Mouse (Mus musculus): ENCODE results near the gene Ifitm1.
A peak's percentile ranks its signal among the peaks of the same experiment; 100 is the strongest.
"Not testable (repeated sequence)": the region's sequence is repeated elsewhere in the genome, so short reads cannot be mapped to it uniquely, and the experiment has no call there.

Ifitm1 gene

DNA sequence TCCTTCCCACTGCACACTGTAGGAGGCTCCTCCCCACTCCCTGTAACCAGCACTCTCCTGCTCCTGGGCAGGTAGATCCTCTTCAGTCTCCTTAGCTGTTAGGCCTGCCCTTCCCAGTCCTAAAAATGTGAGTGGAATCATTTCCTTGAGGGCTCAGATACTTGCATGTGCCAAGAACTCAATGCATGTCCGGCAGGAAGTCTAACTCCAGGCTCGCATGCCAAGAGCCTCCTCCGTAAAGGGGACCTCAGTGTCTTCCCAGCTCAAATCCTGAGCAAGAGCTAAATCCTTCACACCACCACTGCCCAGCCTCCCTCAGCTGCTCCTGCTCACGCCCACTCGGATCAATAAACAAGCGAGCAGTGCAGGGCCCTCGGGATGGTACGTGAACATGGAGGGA lies 16.0 kb upstream of the Ifitm1 start:
- DNase-seq: peak; percentile 72

DNA sequence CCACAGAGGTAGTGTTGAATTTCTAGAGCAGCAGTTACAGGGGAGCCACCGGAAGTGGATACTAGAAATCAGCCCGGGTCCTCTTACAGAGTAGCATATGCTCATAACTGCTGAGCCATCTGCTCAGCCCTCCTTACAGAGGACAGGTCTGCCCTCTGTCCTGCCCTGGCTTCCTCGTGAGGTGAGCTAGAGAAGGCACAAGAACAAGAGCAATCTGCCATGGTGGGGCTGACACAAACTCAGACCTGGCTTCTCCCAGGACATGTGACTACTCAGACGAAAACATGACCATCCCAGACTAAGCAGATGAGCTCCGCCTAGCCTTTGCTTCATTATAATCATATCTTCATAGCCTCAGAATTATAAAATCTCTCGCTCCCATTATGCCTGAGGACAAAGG lies 15.3 kb upstream of the Ifitm1 start:
- DNase-seq: no peak

DNA sequence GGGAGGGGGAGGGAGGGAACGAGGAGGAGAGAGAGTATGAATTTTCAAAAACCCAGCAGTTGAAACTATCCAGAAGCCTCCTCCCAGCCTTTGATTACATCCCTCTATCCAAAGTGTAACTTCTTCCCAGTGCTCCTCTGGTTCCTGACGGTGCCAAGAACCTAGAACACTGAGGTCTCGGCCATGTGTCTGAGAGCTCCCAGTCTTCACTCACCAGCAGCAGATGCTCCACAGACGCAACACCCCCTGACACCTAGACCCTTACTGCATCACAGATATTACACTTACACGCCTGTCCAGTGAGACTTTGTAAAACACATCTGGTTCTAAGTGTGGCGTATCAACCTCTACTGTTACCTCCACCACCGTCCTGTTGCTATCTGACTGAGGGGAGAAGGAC lies 14.6 kb upstream of the Ifitm1 start:
- no peak for DNase-seq

DNA sequence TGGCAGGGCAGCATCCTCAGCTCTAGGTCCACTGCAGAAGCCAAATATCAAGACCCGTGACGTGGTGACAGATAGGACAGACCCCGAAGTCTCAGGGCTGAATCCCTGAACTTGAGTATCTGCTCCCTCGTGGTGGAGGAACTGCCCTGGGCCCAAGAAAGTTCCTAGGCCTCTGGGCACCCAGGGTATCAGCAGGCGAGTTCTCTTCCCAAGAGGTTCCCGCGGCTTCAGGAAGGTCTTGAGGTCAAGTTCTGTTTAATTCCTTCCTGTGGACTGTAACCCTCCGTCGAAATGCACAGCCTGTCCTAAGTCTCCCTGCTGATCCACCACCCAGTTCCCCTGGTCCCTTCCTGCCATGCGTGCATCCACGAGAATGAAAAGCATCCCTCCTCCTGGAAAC lies 13.9 kb upstream of the Ifitm1 start:
- no peak for DNase-seq

DNA sequence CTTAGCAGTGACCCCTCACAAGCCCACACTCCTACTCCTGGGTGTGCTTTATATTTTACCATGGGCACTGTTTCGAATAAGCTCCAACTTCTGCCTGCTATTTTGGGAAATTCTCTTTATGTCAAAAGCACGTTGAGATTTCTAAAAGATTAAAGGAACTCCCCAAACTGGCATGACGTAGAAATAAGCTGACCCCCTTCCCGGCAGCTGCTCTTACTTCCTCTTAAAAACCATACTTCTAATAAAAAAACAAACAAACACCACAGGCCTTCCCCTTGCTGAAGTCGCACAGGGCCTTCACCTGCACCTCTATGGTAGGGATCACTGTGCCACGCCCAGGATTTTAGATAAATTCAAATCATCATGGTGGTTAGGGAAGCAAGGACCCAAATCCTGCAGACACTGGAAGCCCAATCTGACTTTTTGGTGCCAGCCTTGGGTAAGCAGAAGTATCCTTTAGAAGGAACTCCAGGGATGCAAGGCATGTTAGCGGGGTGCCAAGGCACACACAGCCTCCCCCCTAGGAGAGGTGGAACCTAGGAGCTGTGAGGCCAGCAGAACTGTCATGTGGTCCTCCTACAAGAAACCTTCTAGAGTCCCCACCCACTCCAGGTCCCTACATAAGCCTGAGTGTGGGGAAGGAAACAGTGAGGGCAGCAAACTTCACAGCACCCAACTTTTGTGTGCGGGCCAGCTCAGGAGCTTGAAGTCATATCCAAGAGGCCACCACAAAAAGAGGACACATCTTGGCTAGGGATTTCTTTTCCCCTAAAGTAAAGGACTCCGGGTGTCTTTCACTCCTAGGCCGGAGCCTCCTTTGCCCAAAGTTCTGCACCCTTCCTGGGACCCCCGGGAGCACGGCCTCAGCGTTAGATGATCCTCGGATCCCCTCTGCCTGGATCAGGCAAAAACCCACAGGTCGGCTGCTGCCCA lies 13.0 kb upstream of the Ifitm1 start:
- DNase-seq: no peak

DNA sequence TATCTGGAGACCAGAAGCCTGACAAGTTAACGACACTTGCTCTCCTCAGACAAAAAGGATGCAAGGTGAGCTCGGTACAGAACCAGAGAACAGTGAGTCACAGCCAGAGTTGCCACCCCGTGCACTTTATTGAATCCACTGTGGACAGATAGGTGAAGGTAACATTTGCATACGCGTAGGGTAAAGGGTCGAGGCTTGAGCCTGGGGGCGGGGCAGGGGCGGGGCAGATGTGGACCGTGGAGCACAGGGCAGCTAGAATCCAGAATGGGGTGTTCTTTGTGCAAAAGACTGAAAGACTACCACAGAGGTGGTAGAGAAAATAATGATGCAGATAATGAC lies 12.3 kb upstream of the Ifitm1 start:
- DNase-seq: no peak

DNA sequence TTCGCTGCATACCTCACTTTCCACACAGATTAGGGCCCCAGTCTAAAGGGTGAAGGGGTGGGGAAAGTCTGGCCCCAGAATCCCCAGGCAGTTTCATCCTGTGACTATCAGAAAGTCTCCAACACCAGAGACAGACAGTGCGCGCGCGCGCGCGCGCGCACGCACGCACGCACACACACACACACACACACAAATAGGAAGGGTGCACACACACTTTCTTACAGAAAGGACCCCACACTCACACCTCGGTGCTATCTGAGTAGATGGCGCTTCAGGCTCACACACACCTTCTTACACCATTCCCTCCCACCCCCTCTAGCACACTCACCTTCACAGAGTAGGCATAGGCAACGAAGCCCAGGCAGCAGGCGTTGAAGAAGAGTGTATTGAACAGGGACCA lies 11.7 kb upstream of the Ifitm1 start:
- DNase-seq: no peak

DNA sequence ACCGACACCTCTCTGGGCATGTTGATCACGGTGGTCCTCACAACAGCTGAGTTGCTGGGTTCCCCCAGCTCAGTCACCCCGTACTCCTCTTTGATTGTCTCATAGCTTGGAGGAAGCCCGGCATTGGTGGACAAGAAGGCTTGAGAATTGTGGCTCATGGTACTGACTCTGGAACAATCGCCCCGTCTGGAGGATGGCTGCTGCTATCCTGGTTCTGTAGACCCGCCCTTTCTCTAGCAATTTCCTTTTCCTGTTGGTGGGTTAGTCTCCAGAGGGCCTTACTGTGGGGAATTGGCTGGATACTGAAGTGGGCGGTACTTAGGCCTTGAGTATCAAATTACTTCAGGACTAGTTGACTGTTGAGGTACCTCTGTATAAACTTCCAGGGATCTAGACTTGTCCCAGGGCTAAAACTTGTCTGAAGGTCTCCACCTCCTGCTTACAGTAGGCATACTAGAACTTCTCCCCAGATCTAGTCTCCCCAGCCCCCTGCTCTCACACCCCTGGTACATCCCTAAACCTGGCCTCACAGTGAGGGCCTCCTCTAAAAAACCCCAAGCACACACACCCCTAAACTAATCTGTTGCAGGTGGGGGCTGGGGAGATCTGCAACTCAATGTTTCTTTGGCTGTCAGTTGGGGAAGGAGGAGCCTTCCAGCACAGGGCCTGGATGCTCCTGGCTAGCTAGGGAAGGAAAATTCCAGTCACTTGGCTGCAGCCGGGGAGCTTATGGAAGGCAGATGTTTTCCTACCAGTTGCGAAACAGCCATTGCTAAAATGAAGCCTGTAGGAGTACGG lies 11.1 kb upstream of the Ifitm1 start, which contains the start of the genes Gm45717 and Ifitm2:
TSS of gene Gm45717 (minus strand) at position 180 of the 798 bp plus-strand sequence.
TSS of gene Ifitm2 (minus strand) at position 230 of the 798 bp plus-strand sequence.
- peak; percentile 96 for DNase-seq

DNA sequence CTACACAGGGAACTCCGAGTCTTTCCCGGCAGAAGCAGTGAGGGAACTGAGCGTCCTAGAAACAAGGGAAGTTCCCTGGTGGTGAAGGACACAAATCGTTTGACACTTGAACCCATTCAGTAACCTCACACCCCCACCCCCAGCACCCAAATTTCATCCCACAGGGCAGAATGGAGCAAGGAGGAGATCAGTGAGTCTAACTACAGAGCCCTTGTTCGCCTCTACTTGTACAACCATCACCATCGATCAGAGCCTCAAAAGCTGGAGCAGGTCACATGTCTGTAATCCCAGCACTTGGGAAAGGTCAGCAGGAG lies 10.5 kb upstream of the Ifitm1 start:
- no peak for DNase-seq

DNA sequence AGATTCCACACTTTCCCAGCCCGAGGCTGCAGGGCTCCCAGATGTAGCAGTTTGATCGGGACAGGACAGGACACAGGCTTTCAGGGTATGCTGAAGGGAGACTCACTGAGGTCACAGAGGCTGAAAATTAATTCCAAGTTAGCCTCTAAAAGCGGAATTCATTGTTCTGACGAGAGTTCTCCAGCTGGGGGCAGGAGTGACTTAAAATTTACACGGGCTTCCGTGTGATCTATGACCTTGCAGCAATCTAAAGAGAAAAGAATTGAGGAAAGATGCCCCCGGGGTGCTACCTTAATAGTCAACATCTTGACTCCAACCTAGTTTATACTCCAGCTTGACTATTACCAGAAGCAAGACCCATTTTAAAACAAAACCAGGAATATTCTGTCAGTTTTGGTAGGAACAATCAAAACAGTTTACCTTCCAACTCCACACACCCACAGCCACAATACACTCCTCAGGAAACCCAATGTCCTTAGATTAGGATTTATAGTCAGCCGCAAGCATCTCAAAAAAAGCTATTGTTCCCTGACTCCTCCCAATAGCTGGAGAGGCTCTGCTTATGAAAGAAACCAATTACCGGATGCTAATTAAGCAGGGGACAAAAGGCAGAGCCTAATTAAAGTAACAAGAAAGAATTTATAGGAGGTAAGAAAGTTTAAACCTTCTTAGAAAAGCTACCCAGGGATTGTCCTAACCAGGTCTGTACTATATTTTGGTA lies 7.7 kb upstream of the Ifitm1 start:
- DNase-seq: peak; percentile 72

DNA sequence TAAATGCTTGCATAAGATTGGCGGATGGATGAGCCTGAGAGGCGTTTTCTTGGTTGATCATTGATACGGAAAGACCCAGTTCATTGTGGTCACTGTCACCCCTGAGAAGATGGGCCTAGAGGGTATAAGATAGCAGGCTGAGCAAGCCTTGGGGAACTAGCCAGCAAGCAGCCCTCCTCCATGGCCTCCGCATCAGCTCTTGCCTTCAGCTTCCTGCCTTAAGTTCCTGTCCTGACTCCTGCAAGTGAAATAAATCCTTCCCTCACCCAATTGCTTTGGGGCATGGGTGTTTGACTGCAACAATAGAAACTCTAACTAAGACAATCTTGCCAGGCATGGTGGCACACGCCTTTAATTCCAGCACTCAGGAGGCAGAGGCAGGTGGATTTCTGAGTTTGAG lies 7.0 kb upstream of the Ifitm1 start:
- DNase-seq: no peak

DNA sequence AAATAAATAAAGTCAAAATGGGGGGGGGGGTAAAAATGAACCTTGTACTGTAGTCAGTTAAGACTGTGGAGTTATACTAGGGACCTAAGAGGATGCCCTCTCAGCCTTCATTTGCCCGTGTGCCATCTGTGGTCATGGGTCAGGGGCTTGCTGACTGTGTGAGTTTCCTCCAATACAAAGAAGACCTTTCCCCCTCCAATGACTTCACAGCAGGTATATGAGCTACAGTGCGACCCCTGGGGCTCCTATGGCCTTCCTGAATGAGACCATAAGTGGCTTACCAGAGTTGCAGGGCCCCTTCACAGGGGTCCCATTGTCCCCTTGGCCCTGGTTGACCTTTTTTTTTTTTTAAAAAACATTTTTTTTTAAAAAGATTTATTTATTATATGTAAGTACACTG lies 5.6 kb upstream of the Ifitm1 start:
- no peak for DNase-seq

DNA sequence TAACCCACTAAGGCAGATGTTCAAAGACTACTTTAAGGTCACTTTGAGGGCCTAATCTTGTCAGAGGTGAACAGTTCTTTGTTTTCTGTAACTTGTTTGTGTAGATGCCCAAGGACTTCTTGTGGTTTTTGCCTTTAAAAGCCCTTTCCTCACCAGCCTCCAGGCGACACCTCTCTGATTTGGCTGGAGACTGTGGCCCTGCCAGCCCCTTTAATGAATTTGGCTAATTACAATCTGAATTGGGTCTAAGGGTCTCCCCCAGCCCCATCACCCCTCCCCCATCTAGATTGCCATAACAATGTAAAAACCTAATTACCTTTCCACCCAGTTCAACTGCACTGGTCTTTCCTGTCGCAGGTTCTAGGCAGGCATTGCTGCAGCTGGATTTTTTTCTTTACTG lies 4.3 kb upstream of the Ifitm1 start:
- DNase-seq: no peak

DNA sequence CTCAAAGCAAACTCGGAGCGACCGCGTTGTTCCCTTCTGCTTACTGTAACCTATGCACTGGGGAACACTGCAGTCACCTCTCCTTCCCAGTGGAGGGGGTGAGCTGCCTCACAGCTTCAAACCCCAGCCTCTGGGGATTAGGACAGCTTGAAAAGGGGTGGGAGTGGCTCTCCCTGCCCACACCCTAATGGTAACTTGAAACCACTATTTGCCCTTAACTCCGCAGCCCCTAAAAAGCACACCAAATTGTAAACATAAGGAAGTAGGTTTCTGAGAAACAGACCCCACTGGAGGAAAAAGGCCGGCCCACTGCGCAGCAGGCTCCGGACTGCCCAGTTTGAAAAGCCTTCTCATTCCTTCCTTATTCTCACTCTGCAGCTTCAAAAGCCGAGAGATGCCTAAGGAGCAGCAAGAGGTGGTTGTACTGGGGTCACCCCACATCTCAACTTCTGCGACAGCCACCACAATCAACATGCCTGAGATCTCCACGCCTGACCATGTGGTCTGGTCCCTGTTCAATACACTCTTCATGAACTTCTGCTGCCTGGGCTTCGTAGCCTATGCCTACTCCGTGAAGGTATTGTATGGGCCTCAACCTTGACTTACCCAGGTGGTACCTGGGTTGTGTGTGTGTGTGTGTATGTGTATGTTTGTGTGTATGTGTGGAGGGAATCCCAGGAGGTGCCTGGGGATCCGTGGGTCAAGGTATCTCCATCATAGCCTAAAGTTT lies 1.0 kb downstream of the Ifitm1 start:
- no peak for DNase-seq

DNA sequence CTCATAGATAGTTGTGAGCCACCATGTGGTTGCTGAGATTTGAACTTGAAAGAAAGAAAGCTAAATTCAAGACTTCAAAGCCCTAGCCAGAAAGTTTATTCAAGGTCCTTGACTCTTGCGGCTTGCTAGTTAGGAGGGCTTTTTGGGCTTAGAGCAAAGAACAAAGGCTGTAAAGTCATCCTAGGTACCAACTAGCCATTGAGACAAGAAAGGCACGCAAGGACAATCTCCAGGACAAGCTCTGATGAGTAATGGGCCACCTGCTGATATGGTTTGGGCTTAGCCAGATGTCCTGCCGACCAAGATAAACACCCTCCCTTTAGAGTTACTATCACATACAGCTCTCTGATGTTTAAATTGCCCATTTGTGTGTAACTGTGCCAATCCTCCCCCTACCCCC lies 1.7 kb downstream of the Ifitm1 start:
- DNase-seq: not testable (repeated sequence)

DNA sequence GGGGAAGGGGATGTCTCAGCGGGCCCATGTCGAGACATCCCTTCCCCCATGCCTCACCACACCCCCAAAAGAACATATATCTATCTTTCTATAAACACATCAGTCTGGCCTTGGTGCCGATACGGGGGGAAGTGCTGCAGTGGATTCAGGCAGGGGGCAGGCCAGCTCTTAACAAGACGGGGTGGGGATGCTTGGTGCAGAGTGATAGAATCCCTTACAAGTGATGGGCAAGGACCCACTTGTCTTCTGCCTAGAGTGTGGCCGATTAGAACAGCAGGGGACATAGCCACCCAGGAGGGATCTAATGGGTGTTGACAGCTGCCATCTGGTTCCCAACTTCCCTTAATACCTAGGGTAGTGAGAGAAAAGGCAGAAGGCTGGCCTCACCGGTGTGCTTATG lies 3.9 kb downstream of the Ifitm1 start:
- DNase-seq: no peak

DNA sequence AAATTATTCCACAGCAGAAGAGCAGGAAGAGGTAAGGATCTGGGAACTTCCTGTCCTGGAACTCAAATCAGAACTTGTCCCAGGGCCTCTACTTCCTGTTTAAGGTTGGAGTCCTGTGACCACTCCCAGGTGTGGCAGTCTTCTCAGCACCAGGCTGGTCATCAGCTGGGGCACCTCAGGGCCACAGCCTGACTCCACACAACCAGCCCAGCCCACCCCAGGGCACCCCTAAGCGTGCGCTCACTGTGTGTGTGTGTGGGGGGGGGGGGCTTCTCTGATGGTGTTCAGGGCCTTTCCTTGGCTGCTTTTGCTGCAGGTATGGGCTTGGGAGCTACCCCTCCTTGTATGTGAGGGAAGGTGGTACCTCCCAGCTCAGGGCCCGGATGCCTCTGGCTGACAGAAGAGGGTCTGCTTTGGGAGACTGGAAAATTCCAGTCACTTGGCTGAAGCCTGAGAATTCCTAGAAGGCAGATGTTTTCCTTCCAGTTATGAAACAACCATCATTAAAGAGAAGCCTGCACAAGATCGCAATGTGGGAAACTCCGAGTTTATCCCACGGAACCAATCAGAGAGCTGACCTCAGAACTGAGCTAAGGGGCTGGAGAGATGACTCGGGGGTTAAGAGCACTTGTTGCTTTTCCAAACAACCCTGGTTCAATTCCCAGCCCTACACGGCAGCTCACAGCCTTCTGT lies 4.6 kb downstream of the Ifitm1 start:
- peak; percentile 60 for DNase-seq

DNA sequence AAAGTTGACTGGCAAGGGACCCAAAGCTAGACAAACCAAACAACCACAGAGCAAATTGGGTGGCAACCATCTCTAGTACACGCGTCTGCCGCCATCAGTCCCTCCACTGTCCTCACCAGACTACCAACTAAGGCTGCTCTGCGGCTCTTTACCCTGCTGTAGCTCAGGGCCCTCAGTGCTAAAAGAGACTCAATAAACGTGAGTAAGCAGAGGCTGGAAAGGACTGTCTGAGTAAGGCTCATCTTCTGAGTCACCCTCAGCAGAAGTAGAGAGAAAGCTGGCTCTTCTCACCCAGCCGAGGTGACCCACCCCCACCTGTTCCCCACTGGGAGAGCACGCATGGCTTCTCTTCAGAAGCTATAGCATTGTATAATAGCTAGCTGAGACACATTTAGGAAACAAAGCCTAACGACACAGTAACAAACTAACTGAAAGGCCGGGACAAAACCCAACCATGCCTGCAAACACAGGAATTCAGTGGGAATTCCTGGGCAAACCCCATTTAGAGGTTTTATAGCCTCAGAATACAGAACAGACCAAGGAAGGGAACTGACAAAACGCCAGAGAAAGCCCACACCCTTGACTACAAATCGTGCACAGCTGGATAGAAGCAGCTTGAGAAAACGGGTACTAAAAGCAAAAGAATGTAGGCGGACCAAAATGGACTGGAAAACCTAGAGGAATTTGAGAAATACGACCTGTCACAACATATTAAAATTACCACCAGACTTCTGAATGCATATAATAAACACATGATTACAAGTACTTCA lies 6.6 kb downstream of the Ifitm1 start:
- DNase-seq: no peak

DNA sequence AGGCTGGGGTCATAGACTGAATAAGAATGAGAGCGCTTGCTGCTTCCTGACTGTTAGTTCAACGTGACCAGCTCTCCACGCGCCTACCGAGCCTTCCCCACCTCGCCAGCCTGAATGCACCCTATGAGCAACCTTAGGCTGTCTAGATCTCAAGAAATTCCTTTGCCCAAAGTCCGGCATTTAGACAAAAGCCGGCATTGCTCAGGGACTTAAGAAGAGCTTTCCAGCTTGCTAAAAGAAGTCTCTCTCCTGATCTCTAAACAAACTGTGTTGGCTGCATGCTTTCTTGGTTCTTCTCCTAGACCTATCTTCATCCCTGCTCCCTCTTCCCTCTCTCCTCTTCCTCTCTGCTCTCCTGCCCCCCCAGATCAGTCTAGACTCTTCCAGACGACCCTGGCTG lies 7.9 kb downstream of the Ifitm1 start:
- DNase-seq: no peak

DNA sequence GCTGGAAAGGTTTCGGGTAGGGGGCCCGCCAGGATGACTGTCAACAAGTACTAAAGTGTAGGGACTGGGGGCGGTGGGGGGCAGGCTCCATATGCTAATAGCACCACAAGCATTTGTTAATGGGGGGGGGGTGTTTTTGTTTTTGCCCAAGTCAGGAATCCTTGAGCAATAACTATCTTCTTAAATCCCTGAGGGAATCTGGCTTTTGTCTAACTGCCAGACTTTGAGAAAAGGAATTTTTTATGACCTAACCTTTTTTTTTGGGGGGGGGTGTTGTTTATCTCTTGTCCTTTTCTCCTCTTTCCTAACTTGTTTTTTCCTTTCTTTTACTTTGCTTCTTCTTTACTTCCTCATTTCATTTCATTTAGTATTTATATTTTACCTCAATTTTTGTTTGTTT lies 8.4 kb downstream of the Ifitm1 start:
- no peak for DNase-seq

DNA sequence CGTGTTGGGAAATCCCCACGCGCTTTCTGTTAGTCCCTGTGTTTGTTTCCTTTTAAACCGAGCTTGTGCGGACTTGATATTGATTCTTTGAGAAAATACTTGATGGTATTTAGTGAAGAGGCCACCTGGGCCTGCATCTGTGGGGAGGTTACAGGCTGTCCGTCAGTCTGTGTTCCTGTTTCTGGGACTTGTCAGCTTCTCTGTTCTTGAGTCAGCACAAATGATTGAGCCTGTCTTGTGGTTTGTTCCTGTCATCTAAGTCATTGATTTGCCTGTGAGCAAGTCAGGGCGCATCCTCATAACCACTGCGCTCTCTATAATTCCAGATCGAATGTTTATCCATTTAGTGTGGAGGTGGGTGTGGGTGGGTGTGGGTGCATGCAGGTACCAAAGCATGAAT lies 9.7 kb downstream of the Ifitm1 start:
- not testable (repeated sequence) for DNase-seq
